Comparison of ENCODE assay signal across 10 mouse cellular contexts in genomic region chr12:103901929-103902328, GRCm38 (mm10). TPM values are rescaled to one million over a fixed set of nuclear protein-coding genes. Genes with fewer than 3 reads are reported as not detected.
"Had no signal": no experiment of that assay in that cellular context is flagged by ENCODE, and none has a peak within 500 bp of the region (broad histone marks: within the 10 kb centered on the region; RNA-seq: fewer than 3 reads in every experiment).

No protein-coding gene starts in this region.

RNA-seq across cellular contexts. Expression of gene Serpina1c, which starts 2.8 kb away (rescaled TPM):
- total RNA-seq: layer of hippocampus, adult 18-20 months; layer of hippocampus, postnatal 36 days; left cerebral cortex, adult 8-10 months; left cerebral cortex, postnatal 25 days; megakaryocyte-erythroid progenitor cell, adult 5-6 weeks had no signal
- polyA plus RNA-seq: limb, embryonic 11.5 days; midbrain, embryonic 12.5 days; midbrain, embryonic 16.5 days; neural tube, embryonic 13.5 days; urinary bladder, adult 2 months had no signal

RNA-seq across cellular contexts. Expression of gene Serpina1a, which starts 38.6 kb away (rescaled TPM):
- total RNA-seq: layer of hippocampus, adult 18-20 months; layer of hippocampus, postnatal 36 days; left cerebral cortex, postnatal 25 days; megakaryocyte-erythroid progenitor cell, adult 5-6 weeks had no signal
- polyA plus RNA-seq: limb, embryonic 11.5 days; midbrain, embryonic 12.5 days; midbrain, embryonic 16.5 days; urinary bladder, adult 2 months had no signal

RNA-seq across cellular contexts. Expression of gene Serpina1e, which starts 56.8 kb away (rescaled TPM):
- total RNA-seq: layer of hippocampus, adult 18-20 months; layer of hippocampus, postnatal 36 days; left cerebral cortex, adult 8-10 months; left cerebral cortex, postnatal 25 days; megakaryocyte-erythroid progenitor cell, adult 5-6 weeks had no signal
- polyA plus RNA-seq: limb, embryonic 11.5 days; midbrain, embryonic 12.5 days; midbrain, embryonic 16.5 days; neural tube, embryonic 13.5 days had no signal
